Mouse (Mus musculus) forebrain, embryonic 14.5 days (tissue): Measurements from ENCODE around the gene AU041133. TPM values are rescaled to one million over a fixed set of nuclear protein-coding genes. Genes with fewer than 3 reads are reported as not detected.
"Not testable (repeated sequence)": the region's sequence is repeated elsewhere in the genome, so short reads cannot be mapped to it uniquely, and the experiment has no call there.

Experiments
- ATAC-seq: fragments of 200-750 bp; cut with Nextera tagmentation; 2 replicates; pipeline ENCODE4 v1.8.0; 2017; ENCODE audit warnings: mild to moderate bottlenecking, moderate library complexity
- DNase-seq: peaks from one replicate; pipeline ENCODE4 v3.0.0-alpha.2; 2015; ENCODE audit warnings: low spot score
- H3K27ac ChIP-seq: fragments of 300-500 bp; sonication (generic); 2 replicates; pipeline ENCODE4 v1.5.1; 2014; ENCODE audit warnings: low read depth, mild to moderate bottlenecking, control low read depth, low read length, moderate library complexity
- H3K27me3 ChIP-seq: fragments of 300-500 bp; sonication (generic); replicated peaks from 2 replicates; pipeline ENCODE4 v1.6.1; 2014; ENCODE audit warnings: low read length, control low read depth, mixed read lengths; ENCODE audit not compliant: control insufficient read depth, insufficient read depth
- H3K36me3 ChIP-seq: fragments of 300-500 bp; sonication (generic); 2 replicates; pipeline ENCODE4 v1.6.1; 2014; ENCODE audit warnings: low read length, control low read depth; ENCODE audit not compliant: control insufficient read depth, insufficient read depth
- H3K4me1 ChIP-seq: fragments of 300-500 bp; sonication (generic); 2 replicates; pipeline ENCODE4 v1.6.1; 2014; ENCODE audit warnings: antibody characterized with exemption, low read length, control low read depth; ENCODE audit not compliant: control insufficient read depth, insufficient read depth
- H3K4me2 ChIP-seq: fragments of 300-500 bp; sonication (generic); 2 replicates; pipeline ENCODE4 v1.6.1; 2014; ENCODE audit warnings: mild to moderate bottlenecking, control low read depth, low read length
- H3K4me3 ChIP-seq: fragments of 300-500 bp; sonication (generic); 2 replicates; pipeline ENCODE4 v1.5.1; 2014; ENCODE audit warnings: low read depth, low read length, control low read depth
- H3K9ac ChIP-seq: fragments of 300-500 bp; sonication (generic); 2 replicates; pipeline ENCODE4 v1.6.1; 2014; ENCODE audit warnings: mild to moderate bottlenecking, low read length, control low read depth, moderate library complexity
- H3K9me3 ChIP-seq: fragments of 300-500 bp; sonication (generic); replicated peaks from 2 replicates; pipeline ENCODE4 v1.6.1; 2016; ENCODE audit warnings: low read length, control low read depth, mixed read lengths; ENCODE audit not compliant: control insufficient read depth
- WGBS: fragments of 180-500 bp; shearing (Covaris S2); extraction: QIAGEN DNeasy Blood & Tissue Kit; methylation state at CpG from one replicate; pipeline ENCODE4 v1.1.7; 2014; 5-methylcytosine and 5-hydroxymethylcytosine counted together
- polyA plus RNA-seq: library from polyadenylated mRNA; unstranded; fragments of >200 nt; fragmentation: Nextera tagmentation; extraction: Ambion mirVana; gene quantifications from 2 replicates; pipeline ENCODE4 v1.2.1, GENCODE M21; 2014

Gene AU041133
- polyA plus RNA-seq, result 8.6 and 9.9 TPM in 2 replicates

DNA sequence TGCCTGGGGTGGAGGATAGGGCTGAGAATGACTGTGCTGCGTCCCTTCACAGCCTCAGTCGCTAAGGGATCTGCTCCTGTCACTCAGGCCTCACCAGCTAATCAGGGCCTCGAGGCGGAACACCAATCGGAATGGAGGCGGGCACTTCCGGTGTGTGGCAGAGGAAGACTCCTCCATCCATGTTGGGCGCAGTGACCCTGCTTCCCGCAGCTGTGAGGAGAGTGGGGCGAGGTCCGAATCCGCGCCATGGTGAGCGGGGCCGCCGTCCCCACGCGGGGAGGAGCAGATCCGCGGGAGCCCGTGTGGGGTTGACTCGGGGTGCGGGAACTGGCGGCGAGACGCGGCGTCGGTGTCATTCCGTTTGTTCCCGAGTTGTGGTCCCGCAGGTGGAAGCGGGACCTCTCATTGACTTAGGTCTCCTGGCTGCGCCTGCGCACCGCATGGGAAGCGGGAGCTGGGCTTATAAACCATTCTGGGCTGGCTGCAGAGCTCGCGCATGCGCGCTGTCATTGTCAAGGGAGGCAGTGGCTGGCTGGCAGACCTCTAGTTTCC, at the start of gene AU041133:
Gene AU041133 (plus strand): TSS at position 164 of the 552 bp plus-strand sequence.
- Histone ChIP-seq H3K27me3 (no peaks in the 10 kb centered on the region), H3K36me3 (no peaks in the 10 kb centered on the region), H3K9me3 (peaks cover 39% of the 10 kb centered on the region), H3K4me1 (no peaks in the 10 kb centered on the region), H3K27ac (peak within 1 kb of the TSS; percentile 79), H3K9ac (peak within 1 kb of the TSS; percentile 69), H3K4me3 (peak within 1 kb of the TSS; percentile 54), H3K4me2 (peak within 1 kb of the TSS; percentile 29)
- DNase-seq, result peak; percentile 95
- 4% methylated on average over 41 of the region's 41 CpGs for WGBS
- ATAC-seq, result peak; percentile 100

GRCm38 (mm10) chr10:82082728-82083621, 44.8 kb upstream of the AU041133 start, which contains the start of gene BC024063:
BC024063 (plus strand) TSS chr10:82083353.
- not testable (repeated sequence) for H3K9me3 ChIP-seq, H3K27me3 ChIP-seq, H3K36me3 ChIP-seq, H3K4me1 ChIP-seq
- peak within 1 kb of the TSS; percentile 37 for H3K4me2 ChIP-seq
- DNase-seq, result peak; percentile 92
- WGBS, result 22% methylated on average over 42 of the region's 42 CpGs
- ATAC-seq, result peak; percentile 99
- H3K9ac ChIP-seq, result peak within 1 kb of the TSS; percentile 55
- H3K27ac ChIP-seq, result peak within 1 kb of the TSS; percentile 72
- H3K4me3 ChIP-seq, result peak within 1 kb of the TSS; percentile 36

DNA sequence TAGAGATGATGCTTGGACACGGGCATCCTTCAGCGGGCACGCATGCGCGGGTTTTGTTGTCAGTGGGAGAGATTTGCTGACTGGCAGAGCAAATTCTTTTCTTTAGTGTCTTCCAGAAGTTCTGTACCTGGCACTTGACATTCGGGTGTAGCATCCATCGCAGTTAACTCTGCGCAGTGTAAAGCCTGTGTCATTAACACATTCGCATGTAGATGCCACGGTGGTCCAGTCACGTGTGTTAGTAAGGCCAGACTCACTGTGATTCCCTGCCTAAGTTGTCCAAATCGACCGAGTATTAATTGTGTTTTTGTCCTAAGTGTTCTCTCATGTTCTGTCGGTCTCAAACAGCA, 44.2 kb upstream of the AU041133 start:
- H3K27ac ChIP-seq, result peak overlapping the region; percentile 72
- 32% methylated on average over 14 of the region's 14 CpGs for WGBS

GRCm38 (mm10) chr10:82117206-82117605, 10.6 kb upstream of the AU041133 start:
- H3K9ac ChIP-seq, result no peak overlapping the region
- no peak overlapping the region for H3K4me3 ChIP-seq
- no peak overlapping the region for H3K4me2 ChIP-seq
- peaks cover 28% of the 10 kb centered on the region for H3K9me3 ChIP-seq
- H3K36me3 ChIP-seq, result no peaks in the 10 kb centered on the region
- ATAC-seq (no peak), DNase-seq (no peak)
- no peak overlapping the region for H3K27ac ChIP-seq
- H3K27me3 ChIP-seq, result no peaks in the 10 kb centered on the region
- WGBS, result 78% methylated on average over 3 of the region's 3 CpGs
- H3K4me1 ChIP-seq, result no peaks in the 10 kb centered on the region

More for the DNA sequence above, 44.2 kb upstream of the AU041133 start:
- ATAC-seq, H3K27me3 ChIP-seq, DNase-seq, H3K36me3 ChIP-seq, H3K4me1 ChIP-seq, H3K9me3 ChIP-seq: not testable (repeated sequence)
- H3K4me2 ChIP-seq, result peak overlapping the region; percentile 37
- peak overlapping the region; percentile 55; the same call in 1 of the 2 replicates for H3K9ac ChIP-seq
- H3K4me3 ChIP-seq, result peak overlapping the region; percentile 36

DNA sequence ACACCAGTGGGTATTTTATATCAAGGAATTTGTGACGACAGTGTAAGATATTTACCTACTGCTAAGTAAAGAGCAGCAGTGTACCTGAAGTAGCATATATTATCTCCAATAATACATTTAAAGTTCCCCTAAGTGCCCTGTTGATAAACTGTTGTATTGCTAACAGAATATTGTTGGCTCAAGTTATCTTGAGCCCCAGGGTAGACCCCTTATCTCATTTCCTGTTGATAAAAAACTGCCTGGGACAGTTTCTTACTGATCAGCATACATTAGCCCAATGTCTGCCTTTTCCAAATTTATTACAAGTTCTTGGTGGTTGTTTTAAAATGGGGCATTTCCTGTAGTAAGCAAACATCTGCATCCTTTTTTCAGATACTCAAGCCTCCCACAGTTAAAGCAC, 17.5 kb downstream of the AU041133 start:
- no peak overlapping the region for H3K4me2 ChIP-seq
- H3K27ac ChIP-seq, result no peak overlapping the region
- no peak overlapping the region for H3K4me3 ChIP-seq
- ATAC-seq (no peak), DNase-seq (no peak)
- no peaks in the 10 kb centered on the region for H3K4me1 ChIP-seq
- H3K9me3 ChIP-seq, result peaks cover 38% of the 10 kb centered on the region
- 94% methylated on average over 1 of the region's 1 CpGs for WGBS
- no peaks in the 10 kb centered on the region for H3K27me3 ChIP-seq
- peaks cover 12% of the 10 kb centered on the region for H3K36me3 ChIP-seq
- no peak overlapping the region for H3K9ac ChIP-seq

DNA sequence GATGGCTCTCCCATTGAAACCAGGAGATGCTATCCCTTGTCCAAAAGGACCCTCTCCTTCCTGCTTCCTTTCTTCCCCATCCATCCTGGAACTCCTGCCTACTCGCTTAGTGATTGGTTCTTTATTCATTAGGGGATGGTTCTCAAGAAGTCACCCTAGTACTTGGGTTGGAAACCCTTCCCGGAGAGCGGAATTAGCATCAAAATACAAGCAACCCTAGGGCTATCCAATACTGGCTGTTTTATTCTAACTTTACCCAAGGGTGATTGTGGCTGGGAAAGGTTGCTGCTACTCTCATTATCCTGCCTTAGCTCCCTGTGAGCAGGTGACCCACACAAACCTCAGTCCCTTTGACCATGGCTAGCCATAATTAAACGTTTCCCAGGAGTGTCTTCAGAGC, 19.8 kb downstream of the AU041133 start:
- no peak overlapping the region for H3K4me3 ChIP-seq
- peaks cover 57% of the 10 kb centered on the region for H3K9me3 ChIP-seq
- peaks cover 31% of the 10 kb centered on the region for H3K36me3 ChIP-seq
- H3K4me2 ChIP-seq, result no peak overlapping the region
- no peak overlapping the region for H3K9ac ChIP-seq
- WGBS, result 79% methylated on average over 4 of the region's 4 CpGs
- DNase-seq, result no peak
- no peaks in the 10 kb centered on the region for H3K4me1 ChIP-seq
- no peaks in the 10 kb centered on the region for H3K27me3 ChIP-seq
- H3K27ac ChIP-seq, result no peak overlapping the region
- ATAC-seq, result no peak

DNA sequence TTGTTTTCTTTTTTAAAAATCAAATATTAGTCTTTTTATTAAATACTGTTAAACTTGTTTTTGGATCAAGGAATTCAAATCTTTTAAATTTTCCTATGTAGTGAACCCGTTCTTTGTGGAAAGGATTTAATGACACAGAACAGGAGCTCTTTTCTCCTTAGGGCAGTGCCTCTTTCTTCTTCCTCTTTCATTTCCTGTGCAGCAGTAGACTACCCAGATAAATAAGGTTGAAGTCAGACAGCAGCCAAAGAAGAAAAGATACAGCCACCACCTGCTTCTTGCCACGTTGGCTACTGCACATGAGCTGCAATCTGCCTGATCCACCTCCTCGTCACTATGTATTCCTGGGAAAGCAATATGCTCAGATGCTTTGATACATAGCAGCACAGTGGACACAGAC, 40.0 kb downstream of the AU041133 start:
- no peak overlapping the region for H3K9ac ChIP-seq
- H3K36me3 ChIP-seq, result no peaks in the 10 kb centered on the region
- DNase-seq (no peak), ATAC-seq (no peak)
- H3K27ac ChIP-seq, result no peak overlapping the region
- no peaks in the 10 kb centered on the region for H3K27me3 ChIP-seq
- H3K4me2 ChIP-seq, result no peak overlapping the region
- 79% methylated on average over 3 of the region's 3 CpGs for WGBS
- H3K9me3 ChIP-seq, result 0 out of 2 replicates have a peak, but pooled peaks cover 4% of the 10 kb centered on the region
- no peak overlapping the region for H3K4me3 ChIP-seq
- no peaks in the 10 kb centered on the region for H3K4me1 ChIP-seq

DNA sequence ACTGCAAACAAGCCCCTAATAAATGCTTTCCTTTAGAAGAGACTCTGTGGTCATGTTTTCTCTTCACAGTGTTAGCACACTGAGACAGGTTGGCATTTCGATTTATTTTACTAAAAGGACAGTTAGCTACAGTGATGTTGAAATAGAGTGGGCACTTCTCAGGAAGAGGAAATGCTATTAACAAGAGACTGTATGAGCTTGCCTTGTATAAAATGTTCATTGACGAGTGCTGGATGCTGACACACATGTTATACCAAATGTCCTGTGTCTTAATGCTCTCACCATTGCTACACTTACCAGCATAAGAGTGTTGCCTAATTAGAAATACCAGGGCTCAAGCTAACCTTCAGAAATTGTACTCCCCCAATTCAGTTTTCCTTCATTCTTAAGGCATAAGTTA, 42.0 kb downstream of the AU041133 start:
- Histone ChIP-seq H3K9me3 (0 out of 2 replicates have a peak, but pooled peaks cover 2% of the 10 kb centered on the region), H3K27ac (no peak overlapping the region), H3K9ac (no peak overlapping the region), H3K4me1 (no peaks in the 10 kb centered on the region), H3K36me3 (no peaks in the 10 kb centered on the region), H3K4me3 (no peak overlapping the region), H3K27me3 (no peaks in the 10 kb centered on the region), H3K4me2 (no peak overlapping the region)
- ATAC-seq, result no peak
- 88% methylated on average over 2 of the region's 2 CpGs for WGBS
- DNase-seq, result no peak

DNA sequence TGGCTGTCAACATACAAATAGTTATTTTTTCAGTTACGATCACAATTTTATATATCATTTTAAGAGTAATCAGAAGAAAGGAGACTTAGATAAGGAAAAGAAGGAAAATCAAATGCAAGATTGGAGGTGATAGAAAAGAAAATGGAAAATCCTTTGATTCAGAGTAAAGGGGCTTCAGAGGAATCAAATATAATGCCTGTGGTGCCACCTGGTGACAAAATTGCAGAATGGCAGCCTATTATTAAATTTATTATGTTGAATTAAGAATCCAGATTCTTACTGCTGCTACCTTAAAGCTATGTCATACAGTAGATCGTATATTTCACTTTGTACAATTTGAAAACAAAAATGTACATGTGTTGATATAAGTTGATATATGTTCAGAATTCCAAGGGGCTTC, 43.0 kb downstream of the AU041133 start:
- no peaks in the 10 kb centered on the region for H3K4me1 ChIP-seq
- DNase-seq, result peak; percentile 68
- no peaks in the 10 kb centered on the region for H3K27me3 ChIP-seq
- no peak overlapping the region for H3K9ac ChIP-seq
- no peak overlapping the region for H3K27ac ChIP-seq
- no peak for ATAC-seq
- no peaks in the 10 kb centered on the region for H3K9me3 ChIP-seq
- 64% methylated on average over 2 of the region's 2 CpGs for WGBS
- H3K4me2 ChIP-seq, result no peak overlapping the region
- no peaks in the 10 kb centered on the region for H3K36me3 ChIP-seq
- H3K4me3 ChIP-seq, result no peak overlapping the region
